Mouse (Mus musculus): ENCODE measurements around the gene C1qtnf5.

Gene C1qtnf5

DNA sequence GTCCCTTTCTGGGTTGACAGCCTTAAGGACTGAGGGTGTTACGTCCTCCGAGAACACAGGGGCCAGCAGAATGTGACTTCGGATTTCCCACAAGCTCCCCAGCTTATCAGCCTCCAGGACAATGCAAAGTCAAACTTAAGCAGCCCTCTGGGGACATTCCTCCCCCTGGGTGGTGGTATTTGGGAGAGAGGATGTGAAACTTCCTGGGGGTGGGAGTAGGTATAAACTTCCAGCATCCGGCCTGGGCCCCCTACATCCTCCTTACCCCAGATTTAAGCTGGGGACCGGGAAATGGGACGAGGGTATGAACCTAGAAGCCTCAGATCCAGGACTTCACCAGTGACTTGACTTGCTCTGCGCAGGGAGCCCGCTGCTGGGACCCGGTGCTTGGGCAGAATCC lies 22.6 kb downstream of the C1qtnf5 start:
- in situ Hi-C loops (cut with MboI, MseI) = loop anchor here (5.0 to 10.0 kb wide), 2 partner anchors 133 to 225 kb away; no protein-coding TSS in a partner anchor

DNA sequence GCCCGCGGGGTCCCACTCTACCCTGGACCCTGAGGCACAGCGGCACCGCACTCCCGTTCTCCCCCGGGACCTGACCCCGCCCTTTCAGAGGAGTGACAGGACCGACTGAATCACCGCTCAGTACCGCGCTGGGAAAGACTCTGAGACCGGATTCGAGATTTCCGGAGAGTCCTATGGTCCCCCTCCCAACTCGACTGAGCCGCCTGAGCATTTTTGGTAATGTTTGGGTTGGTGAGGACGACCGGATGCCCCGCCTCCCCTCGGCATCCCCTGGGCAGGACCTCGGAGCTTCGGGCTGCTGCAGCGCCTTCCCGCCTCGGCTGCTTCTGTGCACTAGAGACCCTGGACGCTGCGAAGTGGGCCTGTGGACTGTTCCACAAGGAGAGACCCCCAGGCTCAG lies 23.0 kb downstream of the C1qtnf5 start:
- in situ Hi-C loops (cut with MboI, MseI) = loop anchor here in 1 of 2 experiments (5.0 kb wide), 1 partner anchor 132 kb away; no protein-coding TSS in a partner anchor

DNA sequence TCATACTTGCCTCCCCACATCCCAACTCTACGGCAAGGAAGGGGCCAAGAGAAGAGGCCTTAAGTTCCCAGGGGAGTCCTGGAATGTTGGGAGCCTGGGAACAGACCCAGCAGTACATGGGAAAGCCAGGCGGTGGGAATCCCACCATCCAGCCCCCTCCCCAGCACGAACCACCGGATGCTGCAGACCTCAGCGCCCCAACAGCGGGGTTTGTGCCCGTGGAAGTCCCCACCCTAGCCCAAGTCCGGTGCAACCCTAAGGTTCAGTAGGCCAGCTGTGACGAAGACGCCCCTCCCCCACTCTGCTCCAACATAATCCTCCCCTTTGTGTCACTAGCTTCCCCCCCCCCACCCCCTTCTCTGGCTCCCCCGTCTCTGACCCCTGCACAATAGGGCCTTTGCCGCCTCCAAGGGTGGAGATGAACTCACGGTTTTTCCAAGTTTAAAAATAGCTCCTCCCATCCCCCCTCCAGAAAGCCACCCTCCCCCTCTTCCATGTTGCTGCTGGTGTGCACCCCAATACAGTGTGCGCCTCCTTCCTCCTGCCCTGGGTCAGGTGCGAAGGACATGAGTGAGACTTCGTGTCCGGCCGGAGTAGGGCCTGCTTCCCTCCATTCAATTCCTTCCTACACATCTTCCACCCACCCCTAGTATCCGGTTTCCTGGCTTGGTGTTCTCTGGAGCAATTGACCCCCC lies 23.7 kb downstream of the C1qtnf5 start:
- in situ Hi-C loops (cut with MboI, MseI) = loop anchor here in 1 of 2 experiments (5.0 kb wide), 1 partner anchor 132 kb away; no protein-coding TSS in a partner anchor

DNA sequence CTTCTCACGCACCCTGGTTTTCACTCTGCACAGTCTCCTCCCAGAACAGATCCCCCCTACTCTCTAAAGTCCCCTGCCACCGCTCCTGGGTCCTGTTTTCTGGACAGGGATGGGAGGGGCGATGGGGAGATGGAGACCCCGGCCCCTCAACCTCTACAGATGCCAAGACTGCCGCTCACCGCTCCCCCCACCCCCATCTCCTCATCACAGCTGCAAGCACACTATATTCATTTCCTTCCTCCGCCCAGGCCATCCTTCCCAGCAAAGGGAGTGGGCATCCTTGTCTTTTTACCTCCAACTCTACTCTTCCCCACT lies 24.2 kb downstream of the C1qtnf5 start:
- in situ Hi-C loops (cut with MboI, MseI) = loop anchor here in 1 of 2 experiments (5.0 kb wide), 1 partner anchor 131 kb away; no protein-coding TSS in a partner anchor

DNA sequence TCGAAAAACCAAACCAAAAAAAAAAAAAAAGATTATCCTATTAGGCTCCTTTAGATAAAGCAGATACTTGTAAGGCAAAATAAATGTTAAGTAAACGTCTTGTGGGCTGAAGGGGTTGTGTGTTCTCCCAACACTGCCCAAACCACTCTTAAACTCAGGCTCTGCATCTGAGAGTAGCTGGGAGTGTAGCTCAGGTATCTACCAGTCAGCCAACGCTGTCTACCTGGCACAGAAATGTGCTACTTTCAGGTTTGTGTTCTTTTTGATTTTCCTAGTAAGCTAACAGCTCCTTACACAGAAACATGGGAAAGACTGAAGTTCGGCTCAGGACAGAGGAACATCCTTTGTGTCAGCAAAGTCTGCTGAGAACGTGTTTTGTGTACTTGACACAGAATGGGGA lies 25.2 kb downstream of the C1qtnf5 start:
- in situ Hi-C loops (cut with MboI, MseI) = loop anchor here in 1 of 2 experiments (5.0 kb wide), 1 partner anchor 130 kb away; no protein-coding TSS in a partner anchor

DNA sequence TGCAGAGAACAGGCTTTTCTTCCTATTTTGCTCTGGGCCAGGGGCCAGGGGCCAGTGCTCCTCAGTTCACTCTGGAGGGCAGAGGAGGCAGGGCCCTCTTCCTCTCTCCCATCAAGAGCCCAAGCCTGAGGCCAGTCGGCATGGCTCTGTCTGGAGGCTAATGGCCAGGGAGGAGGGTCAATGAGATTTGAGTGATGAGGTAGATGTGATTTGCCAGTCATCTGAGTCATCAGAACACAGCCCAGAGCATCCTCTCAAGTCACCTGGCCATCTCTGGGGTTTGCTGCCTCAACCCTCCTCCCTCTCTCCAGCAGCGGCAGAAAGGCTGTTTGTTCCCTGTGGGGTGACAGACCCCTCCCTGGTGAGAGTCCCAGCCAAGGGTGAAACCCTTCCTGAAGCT lies 26.2 kb downstream of the C1qtnf5 start:
- in situ Hi-C loops (cut with MboI, MseI) = loop anchor here in 1 of 2 experiments (5.0 kb wide), 1 partner anchor 129 kb away; no protein-coding TSS in a partner anchor

DNA sequence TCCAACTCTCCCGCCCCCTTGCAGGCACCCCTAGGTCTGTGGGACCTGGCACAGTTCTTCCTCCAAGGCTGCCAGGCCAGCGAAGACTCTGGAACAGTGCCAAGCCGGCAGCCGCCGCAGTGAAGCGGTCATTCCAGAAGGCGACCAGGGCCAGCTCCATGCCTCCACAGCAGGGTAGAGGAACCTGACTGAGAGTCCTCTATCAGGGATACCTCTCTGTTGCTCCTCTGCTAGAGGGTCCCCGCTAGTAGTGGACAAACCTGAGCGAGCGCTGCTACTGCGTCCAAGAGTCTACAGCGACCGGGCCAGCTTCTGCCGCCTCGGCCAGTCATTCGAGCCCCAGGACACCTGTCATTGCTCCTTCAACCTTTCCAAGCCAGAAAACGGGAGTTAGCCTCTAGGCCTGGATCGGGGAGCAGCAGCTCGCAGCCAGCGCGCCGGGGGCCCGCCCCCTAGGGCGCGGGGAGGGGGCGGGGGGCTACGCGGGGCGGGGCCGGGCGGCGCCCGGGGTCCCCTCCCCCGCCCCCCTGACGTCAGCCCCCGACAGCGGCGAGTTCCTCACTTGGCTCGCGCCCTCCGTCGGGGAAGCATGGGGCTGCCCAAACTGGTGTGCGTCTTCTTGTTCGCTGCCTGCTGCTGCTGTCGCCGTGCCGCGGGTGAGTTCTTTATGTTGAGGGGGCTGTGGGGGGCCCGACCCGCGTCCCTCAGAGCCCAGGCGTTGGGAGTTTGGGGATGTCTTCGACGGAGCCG lies 27.2 kb downstream of the C1qtnf5 start, which contains the start of gene Mcam:
TSS of gene Mcam (plus strand) at position 369 of the 750 bp plus-strand sequence.
- in situ Hi-C loops (cut with MboI, MseI) = loop anchor here in 1 of 2 experiments (5.0 kb wide), 1 partner anchor 128 kb away; no protein-coding TSS in a partner anchor

DNA sequence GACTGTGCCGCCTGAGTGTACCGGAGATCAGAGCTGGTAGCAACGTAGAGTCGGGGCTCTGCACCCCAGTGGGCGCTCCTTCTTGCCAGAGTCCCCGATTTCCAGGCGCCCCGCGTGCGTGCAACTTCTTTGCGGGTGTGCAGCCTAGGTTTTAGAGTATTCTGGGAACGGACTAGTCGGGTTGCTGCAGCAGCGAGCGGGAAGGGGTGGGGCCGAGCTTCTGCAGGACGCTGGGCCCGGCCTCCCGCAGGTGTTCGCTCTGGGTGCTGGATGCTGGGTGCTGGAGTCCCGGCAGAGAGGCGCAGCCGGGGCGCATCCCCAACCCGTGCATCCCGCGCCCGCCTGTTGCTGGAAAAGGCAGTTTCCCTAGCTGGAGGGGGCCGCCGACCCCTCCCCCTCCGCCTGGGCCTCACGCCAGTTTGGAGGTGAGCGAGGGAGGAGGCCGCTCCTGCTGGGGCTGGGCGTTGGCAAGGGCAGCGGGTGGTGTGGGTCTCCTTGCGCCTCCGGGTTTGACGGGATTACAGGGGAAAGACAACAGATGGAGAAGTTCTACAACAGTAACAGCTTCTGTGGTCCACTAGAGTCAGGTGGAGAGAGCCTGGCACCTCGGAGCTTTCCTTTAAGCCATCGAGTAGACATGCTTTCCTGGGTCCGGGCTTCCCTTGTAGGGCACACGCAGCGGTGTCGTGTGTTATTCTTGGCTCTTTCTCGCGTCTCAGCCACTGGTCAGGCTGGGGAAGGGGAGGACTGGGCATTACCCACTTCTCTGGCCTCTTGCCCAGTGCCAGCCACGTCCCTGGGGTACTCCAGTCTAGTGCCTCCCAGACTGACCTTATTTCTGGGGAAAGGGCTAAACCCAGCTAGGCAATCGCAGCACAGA lies 28.0 kb downstream of the C1qtnf5 start:
- in situ Hi-C loops (cut with MboI, MseI) = loop anchor here in 1 of 2 experiments (5.0 kb wide), 1 partner anchor 127 kb away; no protein-coding TSS in a partner anchor

DNA sequence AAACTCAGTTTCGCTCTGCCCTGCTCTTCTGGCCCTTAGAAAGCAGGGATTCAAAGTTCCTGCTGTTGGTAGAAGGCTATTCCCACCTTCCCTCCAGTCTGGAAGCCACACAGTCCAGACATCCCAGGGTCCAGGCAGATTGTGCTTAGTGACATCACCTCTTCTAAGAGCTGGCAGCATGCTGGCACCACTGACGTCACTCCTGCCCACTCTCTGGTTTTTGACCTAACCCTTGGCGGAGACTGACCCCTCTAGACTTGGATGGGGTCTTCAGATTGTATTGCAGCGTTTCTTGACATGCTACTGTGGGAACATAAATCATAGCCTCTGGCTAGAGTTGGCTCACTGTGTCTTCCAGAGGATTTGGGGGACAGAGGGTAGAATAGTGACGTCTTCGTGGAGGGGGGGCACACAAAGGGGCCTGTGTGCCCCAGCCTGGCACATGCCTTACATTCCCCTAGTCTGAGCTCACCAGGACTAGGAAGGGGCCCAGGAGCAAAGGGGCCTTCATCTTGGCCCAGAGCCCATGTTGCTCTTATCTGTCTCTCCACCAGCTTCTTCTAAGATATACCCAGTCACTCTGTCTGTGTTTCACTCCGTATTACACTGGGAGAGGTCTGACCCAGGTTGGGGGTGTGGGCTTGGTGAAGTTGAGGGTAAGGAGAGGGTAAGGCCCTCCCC lies 28.8 kb downstream of the C1qtnf5 start:
- in situ Hi-C loops (cut with MboI, MseI) = no loop called here

DNA sequence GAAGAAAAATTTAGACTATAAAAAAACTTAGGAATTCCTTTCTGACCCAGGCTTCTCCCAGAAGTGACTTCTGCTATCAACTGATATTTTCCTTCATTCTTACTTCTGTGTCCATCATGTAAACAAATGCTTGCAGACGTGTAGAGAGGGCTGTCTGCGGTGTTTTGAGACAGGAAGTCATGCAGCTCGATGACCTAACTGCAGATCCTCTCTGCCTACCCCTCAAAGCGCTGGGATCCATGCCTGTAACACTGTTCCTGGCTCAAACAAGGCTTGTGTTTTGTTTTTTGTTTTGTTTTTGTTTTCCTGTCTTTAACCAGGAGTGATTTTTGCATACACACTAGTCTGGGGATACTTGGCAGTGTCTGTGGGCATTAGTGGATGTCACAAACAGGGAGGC lies 30.8 kb downstream of the C1qtnf5 start:
- in situ Hi-C loops (cut with MboI, MseI) = no loop called here

DNA sequence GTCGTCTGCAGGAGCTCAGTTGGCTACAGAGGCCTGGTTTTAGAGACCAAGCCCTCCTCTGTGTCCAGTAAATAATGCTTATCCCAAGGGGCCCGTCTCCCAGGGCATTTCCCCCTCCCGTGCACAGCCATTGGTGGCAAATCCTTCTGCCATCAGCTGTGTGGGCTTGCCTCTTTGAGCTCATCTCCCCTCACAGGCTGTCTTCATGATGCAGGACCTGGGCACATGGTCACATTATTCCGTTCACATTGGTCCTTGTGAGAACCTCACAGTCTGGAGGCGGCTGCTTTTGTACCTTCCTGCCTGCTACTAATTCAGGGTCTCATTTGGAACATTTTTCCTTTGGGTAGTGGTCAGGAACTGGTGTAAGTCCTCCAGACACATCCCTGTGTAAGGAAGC lies 34.9 kb downstream of the C1qtnf5 start:
- in situ Hi-C loops (cut with MboI, MseI) = no loop called here

DNA sequence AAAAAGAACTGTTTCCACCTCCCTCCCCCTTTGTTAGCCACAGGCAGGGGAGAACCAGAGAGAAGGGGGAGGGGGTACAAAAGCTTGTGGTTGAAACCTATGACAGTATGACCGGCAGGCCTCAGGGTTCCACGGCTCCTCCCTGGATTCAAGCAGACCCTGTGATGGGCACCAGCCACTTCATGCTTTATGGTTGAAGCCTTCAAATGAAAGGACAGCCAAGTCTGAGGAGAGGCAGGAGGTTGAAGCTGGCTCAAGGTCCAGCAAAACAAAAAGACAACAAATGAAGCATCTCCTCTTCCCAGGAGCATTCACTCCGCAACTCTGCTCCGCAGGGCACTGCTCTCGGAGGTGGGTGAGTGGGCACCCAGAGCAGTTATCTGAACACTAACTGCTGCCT lies 36.4 kb downstream of the C1qtnf5 start:
- in situ Hi-C loops (cut with MboI, MseI) = no loop called here

DNA sequence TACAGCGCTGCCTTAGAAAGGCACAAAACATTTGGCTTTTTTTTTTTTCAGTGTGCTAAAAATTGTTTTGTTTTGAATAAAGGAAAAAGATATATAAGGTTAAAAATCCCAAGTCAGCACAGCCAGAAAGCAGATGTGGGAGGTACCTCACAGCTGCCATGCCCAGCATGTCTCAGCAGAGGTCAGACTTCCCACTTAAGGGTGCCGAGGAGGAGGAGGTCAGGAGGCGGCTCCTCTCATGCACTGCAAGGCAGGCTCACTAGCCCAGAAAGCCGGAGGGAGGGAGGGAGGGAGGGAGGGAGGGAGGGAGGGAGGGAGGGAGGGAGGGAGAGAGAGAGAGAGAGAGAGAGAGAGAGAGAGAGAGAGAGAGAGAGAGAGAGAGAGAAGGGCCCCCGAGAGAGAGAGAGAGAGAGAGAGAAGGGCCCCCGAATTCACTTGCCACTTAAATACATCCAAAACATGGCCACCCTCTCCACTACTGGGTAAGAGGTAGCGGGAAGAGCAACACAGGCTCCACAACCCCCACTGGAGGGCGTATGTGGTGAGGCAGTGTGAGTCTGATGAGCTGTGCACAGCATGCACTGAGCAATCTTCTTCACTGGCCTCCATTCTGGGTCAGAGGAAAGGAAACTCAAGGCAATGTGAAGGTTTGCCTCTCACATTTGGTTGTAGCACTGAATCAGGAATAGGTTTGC lies 37.1 kb downstream of the C1qtnf5 start:
- in situ Hi-C loops (cut with MboI, MseI) = no loop called here

DNA sequence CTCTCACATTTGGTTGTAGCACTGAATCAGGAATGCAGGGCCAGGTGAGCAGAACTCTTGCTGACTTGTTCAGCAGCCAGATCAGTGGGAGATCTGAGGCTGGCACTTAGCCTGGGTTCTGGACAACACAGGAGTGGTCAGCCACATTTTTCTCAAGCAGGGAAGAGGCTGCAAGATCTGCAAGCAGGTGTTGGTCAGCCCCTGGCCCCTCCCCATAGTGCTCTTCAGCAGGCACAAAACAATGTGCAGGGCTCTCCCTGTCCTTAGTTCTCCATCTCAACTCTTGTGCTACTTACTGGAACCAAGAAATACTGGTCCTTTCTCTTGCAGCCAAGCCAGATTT lies 37.6 kb downstream of the C1qtnf5 start:
- in situ Hi-C loops (cut with MboI, MseI) = loop anchor here in 1 of 2 experiments (5.0 kb wide), 1 partner anchor 38 kb away; no protein-coding TSS in a partner anchor

DNA sequence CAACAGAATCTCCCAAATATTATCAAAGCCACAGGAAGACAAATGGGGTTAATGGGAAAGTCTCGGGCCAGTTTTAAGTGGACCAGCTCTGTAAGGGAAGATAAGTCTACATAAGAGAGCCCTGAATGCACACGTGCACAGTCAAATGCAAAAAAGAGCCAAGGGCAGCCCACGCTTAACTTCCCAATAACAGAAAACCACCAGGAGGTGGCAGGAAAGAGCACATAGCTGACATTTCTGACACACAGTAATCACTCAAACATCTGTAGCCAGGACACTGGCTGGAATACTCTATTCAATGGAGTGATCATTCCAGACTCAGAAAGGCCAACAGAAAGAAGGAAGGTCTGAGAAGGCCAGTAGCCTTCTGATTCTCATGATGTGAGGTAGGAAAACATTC lies 40.2 kb downstream of the C1qtnf5 start:
- in situ Hi-C loops (cut with MboI, MseI) = loop anchor here in 1 of 2 experiments (5.0 kb wide), 1 partner anchor 35 kb away; no protein-coding TSS in a partner anchor
